Mouse (Mus musculus) brown adipose tissue, adult 24 weeks (tissue): Measurements from ENCODE around the gene Olfr613. TPM values are rescaled to one million over a fixed set of nuclear protein-coding genes. Genes with fewer than 3 reads are reported as not detected.
"Not testable (repeated sequence)": the region's sequence is repeated elsewhere in the genome, so short reads cannot be mapped to it uniquely, and the experiment has no call there.

Experiments used
- H3K27ac ChIP-seq: fragments of 200-500 bp; replicated peaks from 2 replicates; pipeline ENCODE4 v1.5.1; 2012; ENCODE audit warnings: low read depth, mild to moderate bottlenecking, low read length
- H3K4me1 ChIP-seq: fragments of 200-500 bp; 2 replicates; pipeline ENCODE4 v1.6.1; 2012; ENCODE audit warnings: low read length, mixed read lengths; ENCODE audit not compliant: control insufficient read depth, insufficient read depth, insufficient read length
- H3K4me3 ChIP-seq: fragments of 200-500 bp; 2 replicates; pipeline ENCODE4 v1.5.1; 2012; ENCODE audit warnings: low read depth, mild to moderate bottlenecking, low read length, moderate library complexity; ENCODE audit not compliant: insufficient read depth
- polyA plus RNA-seq: library from polyadenylated mRNA; stranded (reverse); fragments of >200 nt; gene quantifications from 2 replicates; pipeline ENCODE4 v1.2.4, GENCODE M21; 2012; ENCODE audit not compliant: missing spikeins, insufficient read depth, insufficient read length

Olfr613 gene
- not detected in 2 replicates for polyA plus RNA-seq

DNA sequence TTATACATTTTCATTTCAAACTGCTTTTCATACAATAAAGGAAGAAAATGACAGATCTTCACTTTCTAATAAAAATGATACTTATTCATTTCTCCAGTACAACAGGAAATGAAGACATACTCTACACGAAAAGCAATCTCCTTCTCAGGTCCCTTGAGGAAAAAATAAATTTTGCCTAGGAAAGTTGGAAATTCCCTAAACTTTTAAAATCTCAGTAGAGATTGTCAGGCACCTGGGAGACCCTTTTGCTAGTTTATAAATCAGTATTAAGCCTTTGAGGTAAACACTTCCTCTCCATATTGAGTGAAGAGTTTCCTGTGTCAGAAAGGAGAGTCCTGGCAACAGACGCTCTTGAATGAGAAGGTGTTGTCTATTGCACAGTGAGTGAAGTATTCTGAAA is at the start of gene Olfr613:
Olfr613 (plus strand) TSS at position 301 of the 400 bp plus-strand sequence.
- Histone ChIP-seq H3K27ac (no peak within 1 kb of the TSS), H3K4me3 (no peak within 1 kb of the TSS), H3K4me1 (no peaks in the 10 kb centered on the region)

DNA sequence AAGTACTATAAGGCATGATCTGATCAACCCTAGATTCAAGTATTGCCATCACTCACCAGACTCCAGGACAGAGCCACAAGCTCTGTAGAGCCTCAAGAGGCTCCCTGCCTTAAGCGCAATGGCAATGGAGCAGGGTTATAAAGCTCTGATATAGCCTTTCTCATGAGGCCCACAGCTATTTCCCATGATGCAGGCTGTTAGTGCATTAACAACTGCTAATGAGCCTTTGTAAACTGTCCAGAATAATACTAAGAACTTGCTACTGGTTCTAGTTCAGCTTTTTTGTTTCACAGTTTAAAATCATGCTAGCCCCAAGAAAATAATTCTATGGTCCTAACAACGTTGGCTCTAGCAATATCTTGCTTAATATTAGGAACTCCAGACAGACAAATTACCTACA is 35.9 kb upstream of the Olfr613 start, which contains the start of gene Olfr610:
Olfr610 (minus strand) TSS at position 101 of the 400 bp plus-strand sequence.
- Histone ChIP-seq H3K4me3 (no peak within 1 kb of the TSS), H3K27ac (no peak within 1 kb of the TSS)

DNA sequence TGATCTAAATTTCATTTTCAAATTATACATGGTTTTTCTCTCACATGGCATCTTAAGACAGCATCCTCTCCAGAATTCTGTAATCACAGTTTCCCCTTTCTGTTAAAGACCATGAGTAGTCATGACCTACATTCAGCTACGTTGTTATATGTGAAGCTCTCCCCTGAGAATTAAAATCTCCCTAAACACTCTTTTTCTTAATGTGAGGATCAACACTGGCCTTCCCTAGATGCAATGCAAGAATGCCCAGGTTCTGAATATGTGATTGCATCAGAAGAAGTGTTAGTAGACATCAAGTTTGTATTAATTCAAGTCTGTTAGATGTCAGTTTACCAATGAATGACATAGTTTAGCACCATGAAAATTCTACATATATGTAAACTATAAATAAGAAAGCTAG is 27.1 kb upstream of the Olfr613 start, which contains the start of gene Olfr611:
Olfr611 (minus strand) TSS at position 101 of the 400 bp plus-strand sequence.
- not testable (repeated sequence) for H3K27ac ChIP-seq, H3K4me1 ChIP-seq, H3K4me3 ChIP-seq

More for the DNA sequence above, 35.9 kb upstream of the Olfr613 start, which contains the start of gene Olfr610:
- H3K4me1 ChIP-seq: no peaks in the 10 kb centered on the region

DNA sequence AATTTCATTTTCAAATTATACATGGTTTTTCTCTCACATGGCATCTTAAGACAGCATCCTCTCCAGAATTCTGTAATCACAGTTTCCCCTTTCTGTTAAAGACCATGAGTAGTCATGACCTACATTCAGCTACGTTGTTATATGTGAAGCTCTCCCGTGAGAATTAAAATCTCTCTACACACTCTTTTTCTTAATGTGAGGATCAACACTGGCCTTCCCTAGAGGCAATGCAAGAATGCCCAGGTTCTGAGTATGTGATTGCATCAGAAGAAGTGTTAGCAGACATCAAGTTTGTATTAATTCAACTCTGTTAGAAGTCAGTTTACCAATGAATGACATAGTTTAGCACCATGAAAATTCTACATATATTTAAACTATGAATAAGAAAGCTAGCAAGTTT is 5.3 kb upstream of the Olfr613 start, which contains the start of gene Olfr612:
Olfr612 (minus strand) TSS at position 101 of the 400 bp plus-strand sequence.
- not testable (repeated sequence) for H3K27ac ChIP-seq, H3K4me3 ChIP-seq, H3K4me1 ChIP-seq

DNA sequence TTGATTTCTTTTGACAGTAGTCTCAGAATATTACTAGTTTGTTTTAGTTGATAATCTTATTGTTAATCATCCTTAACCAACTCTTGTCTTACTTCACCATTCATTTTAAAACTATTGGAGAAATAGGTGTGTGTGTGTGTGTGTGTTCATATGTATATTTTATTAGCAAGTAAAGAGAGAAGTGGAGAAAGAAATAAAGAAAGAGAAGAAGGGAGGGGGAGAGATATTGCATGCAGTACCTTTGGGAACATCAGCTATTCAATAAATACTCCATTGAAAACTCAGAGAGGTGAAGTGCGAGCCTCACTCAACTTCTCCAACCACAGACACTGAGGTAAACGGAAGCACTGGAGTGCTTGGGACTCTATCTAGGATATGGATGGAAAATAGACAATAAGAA is 7.9 kb downstream of the Olfr613 start, which contains the start of gene Olfr615:
Olfr615 (plus strand) TSS at position 301 of the 400 bp plus-strand sequence.
- Histone ChIP-seq H3K27ac (no peak within 1 kb of the TSS), H3K4me1 (no peaks in the 10 kb centered on the region), H3K4me3 (no peak within 1 kb of the TSS)

DNA sequence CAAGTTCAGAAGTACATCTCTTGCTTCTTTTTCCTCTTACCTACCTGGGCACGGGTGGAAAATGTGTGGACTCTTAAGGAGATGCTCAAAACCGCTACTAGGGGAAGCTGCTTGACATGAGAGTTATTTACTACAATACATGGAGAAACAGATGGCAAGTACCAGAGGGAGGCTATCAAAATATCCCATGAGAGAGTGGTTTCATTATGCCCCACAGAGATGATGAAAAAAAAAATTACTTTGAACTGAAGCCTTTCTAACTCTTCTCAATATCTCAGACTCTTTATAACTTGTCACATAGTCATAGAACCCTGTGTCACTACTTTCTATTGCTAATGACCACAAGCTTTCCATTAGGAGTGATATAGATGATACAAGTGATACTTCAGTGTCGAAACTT is 21.2 kb downstream of the Olfr613 start, which contains the start of gene Olfr616:
Olfr616 (minus strand) TSS at position 101 of the 400 bp plus-strand sequence.
- H3K4me1 ChIP-seq: no peaks in the 10 kb centered on the region

DNA sequence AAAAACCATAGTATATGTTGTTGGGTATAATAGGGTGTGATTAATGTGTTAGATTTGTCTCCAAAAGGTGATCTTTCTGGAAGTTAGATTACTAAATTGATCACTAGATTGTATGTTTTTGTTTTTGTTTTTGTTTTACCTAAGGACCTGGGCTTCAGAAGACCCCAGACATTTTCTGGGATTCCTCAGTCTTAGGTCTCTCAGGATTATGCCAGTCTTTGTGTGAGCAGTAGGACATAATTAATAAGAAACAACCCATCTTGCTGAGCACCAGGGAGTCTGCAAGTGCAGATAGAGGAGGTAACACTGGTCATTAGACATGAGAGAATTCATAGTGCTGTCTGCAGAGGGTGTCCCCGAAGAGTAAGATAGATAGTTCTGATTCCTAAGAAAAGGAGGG is 24.9 kb downstream of the Olfr613 start, which contains the start of gene Olfr617:
Olfr617 (plus strand) TSS at position 301 of the 400 bp plus-strand sequence.
- Histone ChIP-seq H3K4me3 (no peak within 1 kb of the TSS), H3K27ac (no peak within 1 kb of the TSS), H3K4me1 (no peaks in the 10 kb centered on the region)

More for the DNA sequence above, 21.2 kb downstream of the Olfr613 start, which contains the start of gene Olfr616:
- Histone ChIP-seq H3K4me3 (no peak within 1 kb of the TSS), H3K27ac (no peak within 1 kb of the TSS)

DNA sequence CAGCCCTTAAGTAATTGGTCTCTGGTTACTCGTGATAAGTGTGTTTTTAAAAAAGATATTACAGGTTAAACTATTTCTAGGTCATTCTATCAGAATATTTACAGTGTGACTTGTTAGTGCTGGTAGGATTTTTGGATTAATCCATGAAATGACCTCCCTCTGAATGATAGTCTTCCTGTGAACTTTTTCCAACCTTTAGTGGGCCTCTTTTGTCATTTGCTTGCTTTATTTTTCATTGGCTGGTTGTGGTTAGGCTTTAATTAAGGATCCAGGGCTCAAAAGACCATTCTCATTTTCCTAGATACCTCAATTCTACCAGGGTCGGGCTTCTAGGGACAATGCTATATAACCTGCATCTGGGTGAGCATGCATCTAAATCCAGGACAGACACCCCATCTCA is 41.9 kb downstream of the Olfr613 start, which contains the start of gene Olfr618:
Olfr618 (plus strand) TSS at position 301 of the 400 bp plus-strand sequence.
- H3K27ac ChIP-seq: no peak within 1 kb of the TSS
- H3K4me3 ChIP-seq: no peak within 1 kb of the TSS
- no peaks in the 10 kb centered on the region for H3K4me1 ChIP-seq

DNA sequence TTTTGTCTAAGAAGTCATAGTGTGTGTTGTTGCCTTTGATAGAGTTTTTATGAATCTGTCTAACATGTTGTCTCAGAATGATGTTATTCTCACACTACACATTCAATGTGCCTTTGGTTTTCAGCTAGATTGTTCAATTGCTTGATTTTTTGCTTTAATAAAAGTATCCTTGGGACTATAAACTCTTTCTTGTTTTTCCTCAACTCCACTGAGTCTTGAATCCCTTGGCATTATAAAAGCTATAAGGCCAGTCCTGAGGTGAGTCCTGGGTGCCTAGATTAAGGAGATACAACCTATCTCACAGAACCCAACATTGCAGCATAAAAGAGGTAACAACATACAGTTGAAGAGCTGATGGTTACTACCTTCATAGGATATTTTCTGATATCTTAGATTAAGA is 52.4 kb downstream of the Olfr613 start, which contains the start of gene Olfr619:
Olfr619 (plus strand) TSS at position 301 of the 400 bp plus-strand sequence.
- no peak within 1 kb of the TSS for H3K27ac ChIP-seq
- no peak within 1 kb of the TSS for H3K4me3 ChIP-seq
- H3K4me1 ChIP-seq: no peaks in the 10 kb centered on the region

Other genes with a start within 250 kb of the Olfr613 start
- gene Olfr596, start 242.4 kb upstream of the Olfr613 start, polyA plus RNA-seq: not detected in 2 replicates
- not detected in 2 replicates for gene Olfr597, start 231.8 kb upstream of the Olfr613 start, polyA plus RNA-seq
- not detected in 2 replicates for gene Olfr598, start 224.5 kb upstream of the Olfr613 start, polyA plus RNA-seq
- gene Olfr599, start 212.2 kb upstream of the Olfr613 start, polyA plus RNA-seq: not detected in 2 replicates
- gene Olfr600, start 198.4 kb upstream of the Olfr613 start, polyA plus RNA-seq: not detected in 2 replicates
- not detected in 2 replicates for gene Olfr601, start 185.4 kb upstream of the Olfr613 start, polyA plus RNA-seq
- not detected in 2 replicates for gene Olfr603, start 161.9 kb upstream of the Olfr613 start, polyA plus RNA-seq
- not detected in 2 replicates for gene Usp17lc, start 133.0 kb upstream of the Olfr613 start, polyA plus RNA-seq
- not detected in 2 replicates for gene Olfr605, start 102.6 kb upstream of the Olfr613 start, polyA plus RNA-seq
- gene Olfr606, start 99.0 kb upstream of the Olfr613 start, polyA plus RNA-seq: not detected in 2 replicates
- gene Olfr607, start 83.9 kb upstream of the Olfr613 start, polyA plus RNA-seq: not detected in 2 replicates
- gene Olfr608, start 78.2 kb upstream of the Olfr613 start, polyA plus RNA-seq: not detected in 2 replicates
- not detected in 2 replicates for gene Olfr609, start 50.0 kb upstream of the Olfr613 start, polyA plus RNA-seq
- gene Olfr610, start 36.0 kb upstream of the Olfr613 start, polyA plus RNA-seq: not detected in 2 replicates
- gene Olfr611, start 27.2 kb upstream of the Olfr613 start, polyA plus RNA-seq: not detected in 2 replicates
- gene Olfr612, start 5.4 kb upstream of the Olfr613 start, polyA plus RNA-seq: not detected in 2 replicates
- not detected in 2 replicates for gene Olfr615, start 8.0 kb downstream of the Olfr613 start, polyA plus RNA-seq
- gene Olfr616, start 21.1 kb downstream of the Olfr613 start, polyA plus RNA-seq: not detected in 2 replicates
- gene Olfr617, start 25.0 kb downstream of the Olfr613 start, polyA plus RNA-seq: not detected in 2 replicates
- not detected in 2 replicates for gene Olfr618, start 42.0 kb downstream of the Olfr613 start, polyA plus RNA-seq
- not detected in 2 replicates for gene Olfr619, start 52.5 kb downstream of the Olfr613 start, polyA plus RNA-seq
- not detected in 2 replicates for gene Olfr620, start 64.5 kb downstream of the Olfr613 start, polyA plus RNA-seq
- gene Olfr622, start 94.6 kb downstream of the Olfr613 start, polyA plus RNA-seq: not detected in 2 replicates
- not detected in 2 replicates for gene Olfr623, start 115.6 kb downstream of the Olfr613 start, polyA plus RNA-seq
- not detected in 2 replicates for gene Olfr624, start 123.1 kb downstream of the Olfr613 start, polyA plus RNA-seq
- not detected in 2 replicates for gene Olfr625-ps1, start 134.6 kb downstream of the Olfr613 start, polyA plus RNA-seq
- gene Olfr243, start 166.6 kb downstream of the Olfr613 start, polyA plus RNA-seq: not detected in 2 replicates
- not detected in 2 replicates for gene Olfr628, start 182.3 kb downstream of the Olfr613 start, polyA plus RNA-seq
- gene Olfr629, start 196.9 kb downstream of the Olfr613 start, polyA plus RNA-seq: not detected in 2 replicates
- not detected in 2 replicates for gene Olfr630, start 209.3 kb downstream of the Olfr613 start, polyA plus RNA-seq
- not detected in 2 replicates for gene Olfr69, start 223.5 kb downstream of the Olfr613 start, polyA plus RNA-seq
- gene Olfr68, start 231.6 kb downstream of the Olfr613 start, polyA plus RNA-seq: not detected in 2 replicates
- not detected in 2 replicates for gene Olfr67, start 243.7 kb downstream of the Olfr613 start, polyA plus RNA-seq